In the genomic region with DNA sequence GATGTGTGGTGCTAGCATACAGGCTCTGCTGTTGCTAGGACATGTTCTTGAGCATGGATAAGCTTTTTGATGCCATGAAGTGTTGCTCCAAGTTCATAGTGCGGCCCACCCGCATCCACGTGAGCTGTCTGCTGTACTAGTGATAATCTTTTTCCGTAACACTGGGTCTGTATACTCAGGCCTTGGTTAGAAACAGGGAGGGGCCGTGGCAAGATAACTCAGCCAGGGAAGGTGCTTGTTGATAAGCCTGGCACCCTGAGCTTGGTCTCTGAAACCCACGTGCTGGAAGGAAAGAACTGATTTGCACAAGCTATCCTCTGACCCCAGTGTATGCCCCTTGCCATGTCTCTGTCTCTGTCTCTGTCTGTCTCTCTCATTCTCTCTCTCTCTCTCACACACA, we compare ENCODE assay signal across 11 mouse cellular contexts. TPM values are rescaled to one million over a fixed set of nuclear protein-coding genes. Genes with fewer than 3 reads are reported as not detected.
DNase-seq lines count a peak whose midpoint lies in the region; ATAC-seq and TF ChIP-seq lines count a peak whose summit lies in the region.
"Had no signal": no experiment of that assay in that cellular context is flagged by ENCODE, and none has a peak within 500 bp of the region (broad histone marks: within the 10 kb centered on the region; RNA-seq: fewer than 3 reads in every experiment).

No protein-coding gene starts in this region.

- peak overlapping the region; percentile 20 for H3K9ac ChIP-seq in heart, embryonic 13.5 days
- H3K9ac ChIP-seq in liver, embryonic 13.5 days, result no peak overlapping the region
- no peak overlapping the region for H3K9ac ChIP-seq in forebrain, embryonic 13.5 days

- WGBS in thymus, adult 2 months, result 90% methylated on average over 6 of the region's 6 CpGs
- WGBS in heart, embryonic 13.5 days, result 15% methylated on average over 6 of the region's 6 CpGs
- 12% methylated on average over 6 of the region's 6 CpGs for WGBS in liver, embryonic 13.5 days (ENCODE audit: insufficient replicate concordance)
- 94% methylated on average over 6 of the region's 6 CpGs for WGBS in forebrain, embryonic 13.5 days

- no peak for DNase-seq in thymus, adult 2 months
- no peak for DNase-seq in thymus, postnatal 10 days (ENCODE audit: low spot score in 2 of 2)
- DNase-seq in liver, embryonic 13.5 days, result peak; percentile 74
- DNase-seq in lung, adult 18-20 months, result no peak
- DNase-seq in frontal cortex, postnatal 10 days (ENCODE audit: low spot score in 2 of 2), result no peak
- DNase-seq: left cerebral cortex, postnatal 4 days had no signal

- ATAC-seq in heart, embryonic 13.5 days (ENCODE audit: extremely low read depth, insufficient number of reproducible peaks, low FRiP score, low TSS enrichment), result no peak
- ATAC-seq in liver, embryonic 13.5 days (ENCODE audit: low read depth), result peak; percentile 94
- no peak for ATAC-seq in forebrain, embryonic 13.5 days
- ATAC-seq: activated CD4-positive, CD25-positive, alpha-beta regulatory T cell, adult 4 months had no signal

- H3K27me3 ChIP-seq in thymus, adult 2 months (ENCODE audit: control insufficient read depth, insufficient read depth, low read length), result no peaks in the 10 kb centered on the region
- no peaks in the 10 kb centered on the region for H3K27me3 ChIP-seq in heart, embryonic 13.5 days (replicated peaks)
- no peaks in the 10 kb centered on the region for H3K27me3 ChIP-seq in liver, embryonic 13.5 days
- no peaks in the 10 kb centered on the region for H3K27me3 ChIP-seq in forebrain, embryonic 13.5 days

- peak overlapping the region; percentile 67 for H3K27ac ChIP-seq in thymus, adult 2 months (ENCODE audit: control insufficient read depth, insufficient read depth, low read length)
- peak overlapping the region; percentile 69 for H3K27ac ChIP-seq in heart, embryonic 13.5 days (replicated peaks)
- peak overlapping the region; percentile 44 for H3K27ac ChIP-seq in liver, embryonic 13.5 days
- no peak overlapping the region for H3K27ac ChIP-seq in forebrain, embryonic 13.5 days
- H3K27ac ChIP-seq: macrophage had no signal

- H3K4me1 ChIP-seq in thymus, adult 2 months (replicated peaks; ENCODE audit: control insufficient read depth, insufficient read depth, low read length), result peaks cover 35% of the 10 kb centered on the region
- peaks cover 47% of the 10 kb centered on the region for H3K4me1 ChIP-seq in heart, embryonic 13.5 days
- H3K4me1 ChIP-seq in liver, embryonic 13.5 days (replicated peaks), result peaks cover 24% of the 10 kb centered on the region
- 0 out of 2 replicates have a peak, but pooled peaks cover 5% of the 10 kb centered on the region for H3K4me1 ChIP-seq in forebrain, embryonic 13.5 days

- no peak overlapping the region for H3K4me3 ChIP-seq in thymus, adult 2 months (ENCODE audit: control insufficient read depth, insufficient read depth, low read length)
- no peak overlapping the region for H3K4me3 ChIP-seq in heart, embryonic 13.5 days
- no peak overlapping the region for H3K4me3 ChIP-seq in liver, embryonic 13.5 days (replicated peaks)
- H3K4me3 ChIP-seq in forebrain, embryonic 13.5 days, result no peak overlapping the region
- H3K4me3 ChIP-seq: erythroblast, embryonic 14.5 days had no signal

- no peak for TF ChIP-seq POLR2A in thymus, adult 2 months (IDR thresholded peaks at IDR 0.05; ENCODE audit: control insufficient read depth, extremely low read depth, insufficient read depth, low read length, poor library complexity)

- H3K36me3 ChIP-seq in thymus, adult 2 months (ENCODE audit: control insufficient read depth, insufficient read depth, low read length), result peaks cover 21% of the 10 kb centered on the region
- peaks cover 37% of the 10 kb centered on the region for H3K36me3 ChIP-seq in heart, embryonic 13.5 days
- peaks cover 54% of the 10 kb centered on the region for H3K36me3 ChIP-seq in liver, embryonic 13.5 days
- peaks cover 38% of the 10 kb centered on the region for H3K36me3 ChIP-seq in forebrain, embryonic 13.5 days (ENCODE audit: poor library complexity, severe bottlenecking)

- H3K9me3 ChIP-seq in heart, embryonic 13.5 days, result no peaks in the 10 kb centered on the region
- no peaks in the 10 kb centered on the region for H3K9me3 ChIP-seq in liver, embryonic 13.5 days (replicated peaks)
- H3K9me3 ChIP-seq in forebrain, embryonic 13.5 days (replicated peaks), result no peaks in the 10 kb centered on the region

- TF ChIP-seq CTCF in thymus, adult 2 months (IDR thresholded peaks at IDR 0.05; ENCODE audit: borderline replicate concordance, control insufficient read depth, extremely low read depth, insufficient read depth, low read length, poor library complexity), result no peak

- no peak overlapping the region for H3K4me2 ChIP-seq in heart, embryonic 13.5 days
- peak overlapping the region; percentile 15; the same call in 1 of the 2 replicates for H3K4me2 ChIP-seq in liver, embryonic 13.5 days
- H3K4me2 ChIP-seq in forebrain, embryonic 13.5 days, result no peak overlapping the region

RNA-seq across cellular contexts. Expression of gene Popdc3, which starts 47.9 kb away (rescaled TPM):
- 0.10 and 0.50 TPM in 2 replicates for polyA plus RNA-seq in thymus, adult 2 months (2012; rRNA removed)
- polyA plus RNA-seq in heart, embryonic 13.5 days (2015; fragmentation: Nextera tagmentation; extraction: Ambion mirVana), result 32.2 and 35.2 TPM in 2 replicates
- 0.09 and 0.10 TPM in 2 replicates for polyA plus RNA-seq in liver, embryonic 13.5 days (2015; fragmentation: Nextera tagmentation; extraction: Ambion mirVana)
- polyA plus RNA-seq in forebrain, embryonic 13.5 days (2015; fragmentation: Nextera tagmentation; extraction: Ambion mirVana), result 0.49 TPM in 2 replicates
- polyA plus RNA-seq: activated CD4-positive, CD25-positive, alpha-beta regulatory T cell, adult 4 months; erythroblast, embryonic 14.5 days; macrophage had no signal

Comparison
In these comparisons a context has a peak if more than half of its experiments do, and no peak if none do; other contexts are left out.
1. RNA of gene Popdc3, which starts 47.9 kb away (polyA plus RNA-seq): 32.2 to 35.2 TPM in heart, embryonic 13.5 days; 0.10 to 0.50 TPM in thymus, adult 2 months, 0.49 TPM in forebrain, embryonic 13.5 days and 0.09 to 0.10 TPM in liver, embryonic 13.5 days; every median in the first group is over 10 times any median in the second.